Comparison of ENCODE assay signal across 8 mouse cellular contexts in the genomic region with DNA sequence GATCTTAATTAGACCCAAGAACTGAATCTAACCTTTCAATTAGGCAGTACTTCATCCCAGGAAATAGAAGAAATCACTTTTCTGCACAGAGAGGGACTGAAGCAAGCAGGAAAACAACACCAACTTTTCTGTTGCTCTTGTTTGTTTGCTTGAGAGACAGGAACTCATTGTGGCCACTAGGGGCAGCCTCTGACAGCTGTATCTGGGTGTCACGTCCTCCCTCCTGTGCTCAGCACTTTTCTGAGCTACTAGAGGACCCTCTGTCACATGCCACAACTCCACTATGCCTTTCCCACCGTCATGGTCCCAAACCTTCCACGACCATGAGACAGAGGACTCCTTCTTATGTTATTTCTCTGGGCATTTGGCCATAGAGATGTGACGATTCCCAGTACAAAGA.
DNase-seq lines count a peak whose midpoint lies in the region; ATAC-seq and TF ChIP-seq lines count a peak whose summit lies in the region.

No protein-coding gene starts in this region.

- no peak overlapping the region for H3K27ac ChIP-seq in gastrocnemius, adult 2 months

- TF ChIP-seq CTCF in gastrocnemius, adult 2 months (IDR thresholded peaks at IDR 0.05): peak; percentile 79

- H3K4me3 ChIP-seq in gastrocnemius, adult 2 months: no peak overlapping the region

- peak; percentile 78 for ATAC-seq in erythroblast, adult 5-6 weeks (replicated peaks; ENCODE audit: low FRiP score, poor library complexity, severe bottlenecking)

- no peak for DNase-seq in gastrocnemius, adult 2 months
- no peak for DNase-seq in gastrocnemius, postnatal 25 days
- peak; percentile 29 for DNase-seq in urinary bladder, postnatal 14 days (ENCODE audit: low spot score)
- DNase-seq in urinary bladder, adult 18-20 months (ENCODE audit: low spot score in 2 of 2): no peak
- DNase-seq in lung, postnatal 36 days: peak; percentile 78
- peak; percentile 79 for DNase-seq in thymus, postnatal 4 days
- DNase-seq in right cerebral cortex, postnatal 4 days: no peak

- intact Hi-C loops in gastrocnemius, adult 2 months (cut with DNase I): no loop called here

Comparison
In these comparisons a context has a peak if more than half of its experiments do, and no peak if none do; other contexts are left out.
1. DNase-seq: peak in urinary bladder, postnatal 14 days (single experiment), lung, postnatal 36 days (single experiment) and thymus, postnatal 4 days (single experiment); none in gastrocnemius, adult 2 months (single experiment), gastrocnemius, postnatal 25 days (single experiment), urinary bladder, adult 18-20 months (0 of 2) and right cerebral cortex, postnatal 4 days (single experiment).